Mouse (Mus musculus) CD4-positive naive resting alpha-beta T cell, adult 57 days (primary cell): ENCODE measurements around the gene Gm21256. TPM values are rescaled to one million over a fixed set of nuclear protein-coding genes. Genes with fewer than 3 reads are reported as not detected.

ENCODE experiments used
- total RNA-seq: library from RNA; stranded (reverse); gene quantifications from one replicate; pipeline ENCODE4 v1.2.4, GENCODE M21; 2023

Gm21256 gene
- total RNA-seq: not detected

DNA sequence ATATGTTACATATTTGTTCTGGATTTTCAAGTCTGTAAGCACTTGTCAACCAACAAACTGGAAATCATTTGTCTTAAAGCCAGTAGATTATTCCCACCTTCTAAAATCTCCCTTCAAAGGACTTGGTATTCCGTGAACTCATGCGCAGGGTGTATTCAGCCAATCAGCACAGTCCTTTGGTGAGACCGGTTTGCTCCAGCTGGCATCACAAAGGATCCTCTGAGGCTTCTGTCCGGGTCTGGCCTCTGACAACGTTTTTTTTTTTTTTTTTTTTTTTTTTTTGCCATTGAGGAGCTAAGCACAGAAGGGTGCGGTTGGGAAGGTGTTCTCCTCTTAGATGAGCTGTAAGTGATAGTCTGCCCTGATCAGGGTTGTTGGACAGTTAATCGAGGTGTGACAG lies at the start of gene Gm21256:
TSS of gene Gm21256 (plus strand) at position 301 of the 400 bp plus-strand sequence.

Other genes starting within 250 kb of the Gm21256 start
- gene Gm21170, start 240.1 kb downstream of the Gm21256 start, total RNA-seq: not detected